Mouse (Mus musculus) gastrocnemius, adult 18-20 months (tissue): ENCODE data around the gene Serp2. TPM values are rescaled to one million over a fixed set of nuclear protein-coding genes. Genes with fewer than 3 reads are reported as not detected.

Experiments used
- DNase-seq: peaks from one replicate; pipeline ENCODE4 v3.0.0; 2021; ENCODE audit warnings: low spot score
- total RNA-seq, 2 experiments: library from RNA; stranded (reverse); gene quantifications; 2 replicates each; pipeline ENCODE4 v1.2.3; 2021

Serp2 gene
- total RNA-seq, 2 experiments from 2014 or later = 0.45 TPM; not detected in 1

GRCm38 (mm10) chr14:76499492-76499891, 57.2 kb downstream of the Serp2 start:
- DNase-seq = no peak

GRCm38 (mm10) chr14:76498210-76498609, 58.5 kb downstream of the Serp2 start:
- no peak for DNase-seq

- DNase-seq = no peak
Observed at GRCm38 (mm10) chr14:76497187-76497586, 59.5 kb downstream of the Serp2 start.

- DNase-seq = no peak
Observed at GRCm38 (mm10) chr14:76495022-76495421, 61.7 kb downstream of the Serp2 start.

- no peak for DNase-seq
Observed at GRCm38 (mm10) chr14:76489128-76489527, 67.6 kb downstream of the Serp2 start.

- no peak for DNase-seq
Observed at GRCm38 (mm10) chr14:76488101-76489044, 68.3 kb downstream of the Serp2 start.

GRCm38 (mm10) chr14:76487609-76488008, 69.1 kb downstream of the Serp2 start:
- no peak for DNase-seq

GRCm38 (mm10) chr14:76483701-76484100, 73.0 kb downstream of the Serp2 start:
- no peak for DNase-seq

Other genes starting within 250 kb of the Serp2 start
- 100 to 1,000 TPM; 110 to 142 TPM for gene Tsc22d1, start 141.9 kb downstream of the Serp2 start, total RNA-seq